Mouse (Mus musculus): ENCODE measurements around the gene Arsg.

Gene Arsg

DNA sequence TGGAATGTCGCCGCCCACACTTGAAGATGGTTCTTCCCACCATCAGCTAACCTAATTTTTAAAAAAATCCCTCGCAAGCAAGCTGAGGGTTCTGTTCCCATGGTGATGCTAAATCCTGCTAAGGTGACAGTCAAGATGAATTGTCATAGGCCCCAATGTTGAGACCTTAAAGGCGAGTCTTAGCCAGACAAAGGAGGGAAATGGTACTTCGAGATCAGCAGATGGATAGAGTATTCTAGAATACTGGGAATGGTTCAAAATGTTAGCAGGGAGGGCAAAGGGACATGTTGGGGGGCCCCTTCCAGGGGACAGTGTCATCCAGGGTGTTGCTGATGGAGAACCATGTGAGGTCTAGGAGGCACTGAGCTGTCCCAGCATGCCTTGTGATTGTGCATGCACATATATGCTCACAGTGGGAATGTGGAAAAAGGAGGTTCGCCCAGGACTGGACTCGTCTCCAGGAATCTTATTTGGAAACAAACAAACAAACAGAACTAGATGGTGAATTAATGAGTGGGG lies 23.4 kb downstream of the Arsg start:
- no peak for DNase-seq

- DNase-seq = no peak
These were observed 24.0 kb downstream of the Arsg start for GRCm38 (mm10) chr11:109496996-109497714.

DNA sequence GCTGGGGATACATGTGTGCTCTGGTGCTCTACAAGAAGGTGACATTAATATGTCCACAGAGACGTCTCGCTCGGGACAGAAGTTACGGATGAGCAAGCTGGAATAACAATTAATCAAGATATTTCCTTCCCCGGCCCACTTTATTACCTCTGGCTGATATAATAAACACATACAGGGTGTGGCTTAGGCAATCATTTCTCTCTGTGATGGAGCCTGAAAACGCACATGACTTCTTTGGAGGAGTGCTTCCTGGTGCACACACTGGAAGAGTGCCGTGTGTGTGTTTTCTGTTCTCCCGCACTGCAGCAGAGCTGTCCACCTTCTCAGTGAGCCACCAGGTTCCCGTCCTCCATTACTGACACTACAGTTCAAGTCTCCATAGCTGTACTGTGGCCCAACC lies 24.8 kb downstream of the Arsg start:
- no peak for DNase-seq

GRCm38 (mm10) chr11:109500206-109500605 lies 27.0 kb downstream of the Arsg start:
- no peak for DNase-seq

DNA sequence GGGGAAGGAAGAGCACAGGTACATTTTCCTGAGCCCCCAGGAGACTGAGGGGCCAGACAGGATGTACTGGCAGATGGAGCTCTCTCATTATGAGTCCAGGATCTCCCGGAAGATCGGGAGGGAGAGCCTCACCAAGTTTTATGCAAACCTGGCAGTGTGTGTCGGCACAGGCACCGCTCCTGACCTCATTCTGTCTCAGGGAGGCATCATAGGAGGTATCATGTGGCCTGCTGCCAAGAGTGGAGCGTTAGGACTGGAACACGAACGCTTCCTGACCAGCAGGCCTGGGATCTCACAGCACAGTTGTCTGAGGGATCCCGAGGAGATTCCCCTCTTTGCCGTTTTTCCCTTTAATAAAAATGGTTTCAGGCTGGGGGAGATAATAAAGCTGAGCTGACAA lies 31.8 kb downstream of the Arsg start:
- DNase-seq = no peak

DNA sequence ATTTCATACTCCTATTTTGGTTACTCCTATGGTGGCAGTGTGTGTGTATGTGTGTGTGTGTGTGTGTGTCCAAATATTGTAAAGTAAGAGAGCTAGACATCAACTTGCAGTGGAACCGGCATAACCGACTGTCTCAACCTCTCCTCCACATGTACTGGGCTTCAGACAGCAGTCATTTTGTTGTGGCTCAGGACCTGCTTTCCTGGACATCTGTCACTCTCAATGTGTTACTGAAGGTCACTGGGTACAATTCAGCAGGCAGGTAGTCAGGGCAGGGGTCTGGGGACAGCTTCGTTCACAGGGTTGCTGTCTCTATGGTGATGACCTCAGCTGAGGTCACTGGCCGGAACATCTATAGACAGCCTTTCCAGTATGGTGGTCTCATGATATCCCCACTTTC lies 32.6 kb downstream of the Arsg start:
- DNase-seq = no peak

DNA sequence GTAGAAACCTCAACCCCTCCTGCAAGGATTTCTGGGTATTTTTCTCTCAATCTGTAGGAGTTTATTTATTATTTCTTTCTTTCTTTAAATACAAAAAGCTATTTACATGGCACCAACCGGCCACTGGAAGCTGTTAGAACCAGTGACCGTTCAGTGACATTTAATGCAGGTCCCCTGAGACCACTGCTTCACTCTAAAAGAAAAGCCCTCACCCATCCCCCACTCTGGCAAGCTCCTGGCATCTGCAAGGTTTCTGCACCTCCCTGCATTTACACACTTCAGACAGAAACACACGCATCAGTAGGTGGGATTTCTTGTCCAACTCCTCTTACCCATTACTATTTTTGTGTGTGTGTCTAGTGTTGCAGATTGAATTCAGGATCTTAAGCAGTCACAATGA lies 33.9 kb downstream of the Arsg start:
- DNase-seq = no peak

GRCm38 (mm10) chr11:109512995-109513675 lies 40.0 kb downstream of the Arsg start:
- DNase-seq = no peak

DNA sequence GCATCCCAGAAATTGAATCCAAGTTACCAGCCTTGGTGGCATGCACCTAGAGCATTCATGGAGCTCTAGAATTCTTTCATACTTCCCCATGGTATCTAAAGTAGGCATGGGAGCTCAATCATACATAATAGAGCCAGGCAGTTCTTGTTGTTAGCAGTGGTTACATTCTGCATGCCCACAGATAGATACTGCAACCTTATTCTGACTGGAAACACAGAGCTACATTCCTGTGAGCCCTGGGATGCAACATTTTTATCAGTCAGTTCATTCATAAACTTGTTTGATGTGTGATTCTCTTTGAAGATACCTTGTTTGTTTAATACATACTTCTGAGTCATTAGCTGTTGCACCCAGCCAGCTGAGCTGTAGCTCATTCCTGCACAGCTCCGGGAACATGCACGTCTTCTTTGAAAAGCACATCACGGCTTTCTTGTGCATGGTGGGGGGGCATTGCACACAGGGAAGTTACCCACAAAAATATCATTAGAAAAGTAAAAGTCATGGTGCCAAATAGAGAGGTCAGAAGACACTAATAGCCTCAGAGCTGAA lies 41.0 kb downstream of the Arsg start:
- no peak for DNase-seq

GRCm38 (mm10) chr11:109517330-109517729 lies 44.2 kb downstream of the Arsg start:
- DNase-seq = no peak

DNA sequence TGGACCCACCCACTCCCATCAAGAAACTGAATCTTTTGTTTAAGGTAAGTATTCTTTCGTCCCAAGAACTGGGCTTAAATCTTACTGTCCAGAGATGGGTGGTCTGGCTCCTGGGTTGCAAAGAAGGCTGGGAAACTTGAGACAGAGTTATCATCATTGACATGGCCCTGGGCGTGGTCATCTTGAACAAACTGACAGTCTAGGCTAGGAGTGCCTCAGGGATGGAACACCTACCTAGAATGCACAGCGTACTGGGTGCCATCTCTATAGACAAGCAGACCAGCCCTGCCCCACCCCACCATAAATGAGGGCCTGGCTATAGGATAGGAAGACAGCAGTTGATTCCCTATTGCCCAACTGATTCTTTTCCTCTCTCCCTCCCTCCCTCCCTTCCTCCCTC lies 44.6 kb downstream of the Arsg start:
- no peak for DNase-seq

- no peak for DNase-seq
These were observed 47.8 kb downstream of the Arsg start for GRCm38 (mm10) chr11:109520958-109521357.

DNA sequence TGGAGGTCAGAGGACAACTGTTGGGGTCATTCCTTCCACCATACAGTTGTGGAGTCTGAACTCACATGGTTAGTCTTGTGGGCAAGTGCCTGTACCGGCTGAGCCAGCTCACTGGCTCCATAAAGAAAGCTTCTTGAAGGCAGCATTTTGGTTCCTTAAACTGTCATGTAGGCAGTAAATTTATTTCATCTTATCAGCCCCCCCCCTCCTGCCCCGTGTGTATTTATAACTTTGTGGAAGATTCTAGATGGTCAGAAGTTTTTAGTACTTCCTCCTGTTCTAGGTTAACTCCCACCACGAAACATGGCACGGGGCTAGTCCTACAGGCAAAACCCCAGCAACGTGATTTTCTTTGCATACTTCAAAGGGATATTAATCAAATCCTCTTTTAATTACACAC lies 51.7 kb downstream of the Arsg start:
- DNase-seq = no peak

GRCm38 (mm10) chr11:109525571-109525970 lies 52.4 kb downstream of the Arsg start:
- no peak for DNase-seq

DNA sequence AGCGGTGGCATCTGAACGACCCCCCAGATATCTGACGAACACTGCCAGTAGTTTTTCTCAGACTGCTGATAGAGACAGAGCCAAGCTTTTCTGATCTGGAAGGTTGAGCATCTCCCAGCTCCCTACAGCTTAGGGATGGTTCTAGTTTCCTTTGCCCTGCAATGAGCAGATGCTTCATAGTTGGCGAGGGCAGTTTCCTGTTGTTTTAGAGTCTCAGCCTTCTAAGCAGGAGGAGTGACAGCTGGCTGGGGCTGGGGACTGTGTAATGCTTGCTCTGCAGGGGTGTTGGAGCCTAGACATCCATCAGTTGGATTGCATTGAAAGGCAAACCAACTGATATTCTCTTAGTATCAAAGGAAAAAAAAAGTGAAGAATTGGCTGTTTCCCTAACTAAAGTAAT lies 56.9 kb downstream of the Arsg start:
- peak; percentile 23 for DNase-seq

DNA sequence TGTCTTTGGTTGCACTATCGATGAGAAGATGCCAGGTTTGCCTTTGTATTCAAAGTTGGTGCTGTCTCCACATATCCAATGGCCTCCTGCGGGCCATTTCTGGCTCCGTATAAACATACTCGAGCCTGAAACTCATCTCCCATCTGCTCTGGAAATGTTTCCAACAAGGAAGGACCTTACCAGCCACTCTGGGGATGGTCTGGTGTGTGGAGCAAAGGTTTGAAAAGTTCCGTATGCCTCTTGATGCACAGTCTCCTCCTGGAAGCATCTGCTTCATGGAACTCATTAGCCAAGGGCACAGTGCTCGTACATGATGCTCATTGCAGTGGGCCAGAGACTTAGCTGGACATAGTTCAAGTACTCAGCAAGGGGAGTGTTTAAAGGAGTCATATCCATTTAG lies 62.8 kb downstream of the Arsg start:
- DNase-seq = no peak

DNA sequence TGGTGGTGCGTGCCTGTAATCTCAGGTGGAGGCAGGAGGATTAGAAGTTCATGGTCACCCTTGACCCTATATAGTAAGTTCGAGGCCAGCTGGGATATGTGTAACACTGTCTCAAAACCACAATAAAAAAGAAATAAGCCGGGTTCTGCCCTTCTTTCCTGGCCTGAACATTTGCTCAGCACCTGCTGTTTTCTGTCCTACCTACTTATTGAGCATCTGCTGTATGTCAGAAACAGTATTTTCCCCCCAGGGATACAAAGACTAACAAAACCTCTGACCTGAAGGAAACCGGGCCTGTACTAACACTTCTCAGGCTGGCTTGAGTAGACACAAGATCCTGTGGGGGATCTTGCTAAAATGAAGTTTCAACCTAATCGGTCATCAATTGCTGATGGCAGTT lies 63.8 kb downstream of the Arsg start:
- no peak for DNase-seq

GRCm38 (mm10) chr11:109539290-109539689 lies 66.1 kb downstream of the Arsg start:
- no peak for DNase-seq

- DNase-seq = no peak
These were observed 70.3 kb downstream of the Arsg start for GRCm38 (mm10) chr11:109543466-109543865.

DNA sequence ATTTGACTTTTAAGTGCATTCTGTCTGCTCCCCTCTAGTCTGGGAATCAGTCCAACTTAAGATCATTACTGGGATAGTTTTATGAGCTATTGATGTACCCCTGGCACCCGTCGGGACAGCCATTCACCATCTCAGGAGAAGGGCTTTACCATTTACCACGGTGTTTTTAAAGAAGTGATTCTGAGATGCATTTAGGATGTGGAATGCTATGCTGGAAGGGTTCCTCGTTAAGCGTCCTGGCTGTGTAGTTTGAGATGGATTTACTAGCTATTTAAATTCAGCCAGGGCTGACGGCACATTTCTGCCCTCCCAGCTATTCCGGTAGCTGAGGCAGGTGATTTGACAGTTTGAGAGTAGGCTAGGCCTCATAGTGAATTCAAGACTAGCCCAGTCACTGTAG lies 71.3 kb downstream of the Arsg start:
- DNase-seq = no peak

GRCm38 (mm10) chr11:109545265-109545664 lies 72.1 kb downstream of the Arsg start:
- no peak for DNase-seq

GRCm38 (mm10) chr11:109545700-109546143 lies 72.5 kb downstream of the Arsg start:
- DNase-seq = no peak

GRCm38 (mm10) chr11:109546305-109547001 lies 73.3 kb downstream of the Arsg start:
- DNase-seq = no peak

DNA sequence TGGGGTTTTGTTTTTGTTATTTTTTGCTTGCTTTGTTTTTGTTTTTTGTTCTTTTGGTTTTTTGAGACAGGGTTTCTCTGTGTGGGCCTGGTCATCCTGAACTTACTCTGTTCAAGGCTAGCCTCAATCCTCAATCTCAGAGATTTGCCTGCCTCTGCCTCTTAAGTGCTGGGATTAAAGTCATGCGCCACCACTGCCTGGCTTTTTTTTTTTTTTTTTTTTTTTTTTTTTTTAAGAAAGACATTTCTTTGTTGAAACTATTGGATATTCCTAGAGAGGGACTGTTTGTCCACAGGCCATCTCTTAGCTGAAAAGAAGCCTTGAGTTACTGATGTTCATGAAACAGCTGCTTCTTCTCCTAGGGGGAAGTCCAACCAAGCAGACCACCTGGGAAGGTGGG lies 74.5 kb downstream of the Arsg start:
- no peak for DNase-seq
